Mouse (Mus musculus) bone marrow macrophage, adult 2 months (primary cell): ENCODE measurements around the gene Asic1.

ENCODE experiments used
- CTCF ChIP-seq: IDR thresholded peaks from 2 replicates; pipeline ENCODE4 v1.5.1; 2012; ENCODE audit warnings: low read depth, mild to moderate bottlenecking, low read length, moderate library complexity
- POLR2A ChIP-seq: IDR thresholded peaks from 2 replicates; pipeline ENCODE4 v1.6.1; 2012; ENCODE audit warnings: mild to moderate bottlenecking, low read depth, low read length, borderline replicate concordance

- no peak for TF ChIP-seq POLR2A
- TF ChIP-seq CTCF, result no peak
These were observed 18.9 kb upstream of the Asic1 start, which contains the start of gene Racgap1 for GRCm38 (mm10) chr15:99651163-99651872.
